Mouse (Mus musculus): ENCODE measurements around the gene Tmem37. TPM values are rescaled to one million over a fixed set of nuclear protein-coding genes. Genes with fewer than 3 reads are reported as not detected.

The Tmem37 gene
- total RNA-seq, 2 experiments from 2014 or later: 1.1 TPM

DNA sequence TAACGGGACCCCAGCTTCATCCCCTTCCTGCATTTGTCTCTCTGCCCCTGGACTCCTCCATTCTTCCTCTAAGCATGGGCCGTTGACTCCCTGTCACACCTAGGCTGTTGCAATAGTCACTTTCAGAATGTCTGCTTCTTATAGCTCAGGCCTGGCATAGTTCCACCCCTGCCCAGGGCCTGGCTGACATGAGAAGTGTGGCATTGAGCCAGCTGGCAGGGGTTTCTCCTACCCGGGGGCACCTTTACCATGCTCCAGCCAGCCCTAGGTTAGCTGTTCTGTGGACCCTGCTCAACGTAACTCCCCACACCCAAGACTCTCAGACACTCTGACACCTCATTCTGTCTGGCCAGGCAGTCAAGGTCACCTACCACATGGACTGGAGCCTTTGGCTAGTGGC is 46.2 kb downstream of the Tmem37 start:
- no peak for DNase-seq (ENCODE audit: low spot score in 2 of 2)
- intact Hi-C loops (cut with DNase I): no loop called here

DNA sequence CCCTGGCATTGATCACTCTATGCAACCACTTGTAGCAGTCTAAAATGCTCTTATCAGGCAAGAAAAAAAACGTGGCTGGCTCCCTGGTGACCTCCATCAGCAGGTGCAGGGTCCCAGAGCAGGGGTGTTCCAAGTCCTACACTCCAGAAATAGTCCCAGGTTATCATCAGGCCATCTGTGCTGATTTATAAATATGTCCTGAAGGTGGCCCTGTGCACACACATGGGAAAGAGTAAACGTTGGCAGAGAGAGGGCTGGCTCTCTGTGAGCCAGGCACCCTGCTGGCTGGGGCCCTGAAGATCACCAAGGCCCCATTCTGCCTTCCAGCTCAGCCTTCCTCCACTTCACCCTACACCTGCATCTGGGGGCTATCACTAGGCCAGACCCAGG is 48.8 kb downstream of the Tmem37 start:
- no peak for DNase-seq (ENCODE audit: low spot score in 2 of 2)
- intact Hi-C loops (cut with DNase I): no loop called here

DNA sequence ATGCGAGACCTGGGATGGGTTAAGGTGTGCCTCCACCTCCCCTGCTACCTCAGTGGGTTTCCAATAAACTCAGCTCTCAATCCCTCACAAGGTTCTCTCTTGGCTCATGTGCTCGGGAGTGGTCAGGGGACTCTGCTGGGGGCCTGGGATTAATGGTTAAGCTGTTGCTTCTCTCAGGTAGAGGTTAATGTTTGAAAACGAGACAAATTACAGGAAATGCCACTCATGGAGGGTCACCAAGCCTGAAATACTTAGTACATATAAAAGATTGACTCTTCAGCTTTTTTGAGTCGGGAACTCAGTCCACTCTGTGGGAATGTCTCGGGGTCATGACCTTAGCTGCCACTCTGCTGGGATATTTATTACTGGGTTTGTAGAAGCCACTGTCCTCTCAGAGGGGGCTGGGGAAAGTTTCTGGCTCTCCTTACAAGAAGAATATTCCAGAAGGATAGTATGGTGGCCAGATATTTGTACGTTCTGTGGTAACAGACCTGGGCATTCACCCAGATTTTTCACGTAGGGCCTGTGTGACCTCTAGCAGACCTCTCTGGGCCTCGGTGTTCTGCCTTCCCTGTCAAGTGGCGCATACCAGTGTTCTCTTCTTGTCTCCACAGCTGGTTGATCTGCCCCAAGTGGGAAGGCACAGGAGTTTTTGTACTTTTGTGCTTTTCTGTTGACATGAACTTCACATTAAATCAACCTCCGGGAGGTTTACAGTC is 49.4 kb downstream of the Tmem37 start:
- intact Hi-C loops (cut with DNase I): no loop called here

DNA sequence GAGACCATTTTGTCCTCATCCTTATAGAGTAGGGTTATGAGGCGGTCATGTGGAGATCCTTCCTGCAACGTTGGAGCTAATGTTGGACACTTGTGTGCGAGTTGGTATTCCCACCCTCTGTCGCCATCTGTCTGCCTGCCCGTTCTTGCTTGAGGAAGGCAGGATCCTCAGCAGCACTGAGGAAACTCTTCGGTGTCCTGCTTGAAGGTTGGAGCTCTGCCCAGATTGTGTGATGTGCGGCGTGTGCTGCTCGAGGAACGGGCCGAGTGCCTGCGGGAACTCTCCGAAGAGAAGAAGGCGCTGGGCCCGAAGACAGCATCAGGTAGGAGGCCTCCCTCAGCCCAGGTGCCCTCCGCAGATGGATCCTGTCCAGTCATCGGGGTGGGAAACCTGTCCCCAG is 51.9 kb downstream of the Tmem37 start:
- peak; percentile 33 to 34 for DNase-seq (ENCODE audit: low spot score in 2 of 2)
- intact Hi-C loops (cut with DNase I): no loop called here

More for the DNA sequence above, 49.4 kb downstream of the Tmem37 start:
- no peak for DNase-seq (ENCODE audit: low spot score in 2 of 2)

DNA sequence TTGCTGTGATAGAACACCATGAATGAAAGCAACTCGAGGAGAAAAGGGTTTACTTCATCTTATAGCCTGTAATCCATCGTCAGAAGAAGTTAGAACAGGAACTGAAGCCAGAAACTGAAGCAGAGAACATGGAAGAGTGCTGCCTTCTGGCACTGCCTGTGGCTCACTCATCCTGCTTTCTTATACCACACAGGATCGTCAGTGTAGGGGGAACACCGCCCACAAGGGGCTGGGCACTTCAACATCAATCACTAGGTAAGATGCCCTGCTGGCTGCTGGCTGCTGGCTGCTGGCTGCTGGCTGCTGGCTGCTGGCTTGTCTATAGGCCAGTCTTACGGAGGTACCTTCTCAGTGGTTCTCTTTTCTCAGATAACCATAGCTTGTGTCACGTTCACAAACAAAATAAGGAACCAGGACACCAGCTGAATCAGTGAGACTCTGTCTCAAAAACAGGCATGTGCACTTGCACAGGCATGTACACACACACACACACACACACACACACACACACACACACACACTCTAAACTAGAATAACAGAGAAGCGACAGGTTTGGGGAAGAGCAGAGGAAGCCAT is 53.5 kb downstream of the Tmem37 start:
- DNase-seq (ENCODE audit: low spot score in 2 of 2): no peak
- intact Hi-C loops (cut with DNase I): no loop called here

DNA sequence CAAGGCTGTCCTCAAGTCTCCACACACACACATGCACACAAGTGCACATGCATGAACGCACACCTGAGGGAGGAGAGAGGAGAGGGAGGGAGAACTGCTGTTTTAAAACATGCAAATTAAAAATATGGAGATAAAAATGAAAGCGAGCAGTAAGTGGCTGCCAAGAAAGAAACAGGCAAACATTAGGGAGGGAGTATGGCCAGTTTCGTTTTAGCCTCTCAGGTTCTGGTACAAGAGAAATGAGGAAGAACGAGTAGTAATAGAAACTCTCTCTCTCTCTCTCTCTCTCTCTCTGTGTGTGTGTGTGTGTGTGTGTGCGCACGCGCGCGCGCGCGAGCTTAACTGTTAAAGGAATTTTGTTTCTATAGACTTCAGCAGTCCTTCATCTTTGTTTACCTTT is 54.4 kb downstream of the Tmem37 start:
- DNase-seq (ENCODE audit: low spot score in 2 of 2): no peak
- intact Hi-C loops (cut with DNase I): no loop called here

DNA sequence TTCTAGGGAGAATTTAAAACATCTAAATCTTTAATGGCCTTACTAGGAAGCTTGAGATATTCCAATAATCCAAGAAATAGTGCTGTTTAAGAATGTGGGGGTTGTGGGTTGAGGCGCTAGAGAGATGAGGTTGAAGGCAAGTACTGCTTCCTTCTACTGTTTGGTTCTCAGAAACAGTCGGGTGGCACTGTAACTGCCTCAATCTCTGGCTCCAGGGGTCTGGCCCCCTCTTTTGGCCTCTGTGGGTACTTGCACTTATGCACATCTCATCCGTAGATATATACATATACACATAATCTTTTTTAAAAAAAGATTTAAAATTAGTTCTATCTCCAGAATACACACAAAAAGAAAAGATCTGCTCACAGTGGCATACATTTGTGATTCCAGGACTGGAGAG is 55.0 kb downstream of the Tmem37 start:
- no peak for DNase-seq (ENCODE audit: low spot score in 2 of 2)
- intact Hi-C loops (cut with DNase I): no loop called here

Other genes starting within 250 kb of the Tmem37 start
- gene Ptpn4, start 236.5 kb downstream of the Tmem37 start, total RNA-seq (2021): 10 to 100 TPM; 86.5 to 88.3 TPM
- 1 to 10 TPM; 6.9 to 7.1 TPM for gene Tmem177, start 160.9 kb downstream of the Tmem37 start, total RNA-seq (2021)
- 1 to 10 TPM in 1 of 2 experiments, under 1 TPM in 1; 0.20 to 1.0 TPM for gene Cfap221, start 76.8 kb downstream of the Tmem37 start, total RNA-seq (2021)
- under 1 TPM; 0.35 to 0.43 TPM for gene Sctr, start 67.2 kb downstream of the Tmem37 start, total RNA-seq (2021)
- gene Dbi, start 47.0 kb upstream of the Tmem37 start, total RNA-seq (2021): 100 to 1,000 TPM; 235 to 237 TPM
- 1 to 10 TPM; 6.2 to 8.7 TPM for gene 3110009E18Rik, start 47.1 kb upstream of the Tmem37 start, total RNA-seq (2021)
- gene Steap3, start 198.6 kb upstream of the Tmem37 start, total RNA-seq (2021): 1 to 10 TPM; 4.6 to 6.6 TPM